Mouse (Mus musculus) lung, postnatal 0 days (tissue): ENCODE measurements around the gene Rhebl1.

Source experiments
- CTCF ChIP-seq: IDR thresholded peaks from 2 replicates; pipeline ENCODE4 v1.5.1; 2016; ENCODE audit warnings: antibody characterized with exemption, mild to moderate bottlenecking
- EP300 ChIP-seq: IDR thresholded peaks from 2 replicates; pipeline ENCODE4 v1.6.1; 2016; ENCODE audit warnings: antibody characterized with exemption, mild to moderate bottlenecking, control low read depth

GRCm38 (mm10) chr15:98934217-98934839, 40.0 kb upstream of the Rhebl1 start, which contains the start of gene Tuba1b:
- TF ChIP-seq CTCF, result peak; percentile 18; the same call in 1 of the 2 replicates
- TF ChIP-seq EP300, result no peak
